Mouse (Mus musculus): ENCODE measurements around the gene Slc45a3.

The Slc45a3 gene

GRCm38 (mm10) chr1:131962606-131963084 lies at the start of gene Slc45a3:
Slc45a3 (plus strand) TSS chr1:131962967.
- DNase-seq (ENCODE audit: low spot score in 2 of 2): peak in 1 of 2 experiments; percentile 37

GRCm38 (mm10) chr1:131917634-131918033 lies 45.1 kb upstream of the Slc45a3 start:
- DNase-seq (ENCODE audit: low spot score in 2 of 2): no peak

- DNase-seq (ENCODE audit: low spot score in 2 of 2): no peak
Observed at GRCm38 (mm10) chr1:131919052-131919451, 43.7 kb upstream of the Slc45a3 start.

GRCm38 (mm10) chr1:131922100-131922499 lies 40.7 kb upstream of the Slc45a3 start:
- no peak for DNase-seq (ENCODE audit: low spot score in 2 of 2)

- no peak for DNase-seq (ENCODE audit: low spot score in 2 of 2)
Observed at GRCm38 (mm10) chr1:131933471-131933870, 29.3 kb upstream of the Slc45a3 start.

GRCm38 (mm10) chr1:131937659-131938305 lies 25.0 kb upstream of the Slc45a3 start:
- DNase-seq (ENCODE audit: low spot score in 2 of 2): peak; percentile 23 to 61

GRCm38 (mm10) chr1:131938811-131939210 lies 24.0 kb upstream of the Slc45a3 start:
- DNase-seq (ENCODE audit: low spot score in 2 of 2): peak; percentile 47 to 50

GRCm38 (mm10) chr1:131940711-131941244 lies 22.0 kb upstream of the Slc45a3 start:
- no peak for DNase-seq (ENCODE audit: low spot score in 2 of 2)

GRCm38 (mm10) chr1:131941501-131941900 lies 21.3 kb upstream of the Slc45a3 start:
- DNase-seq (ENCODE audit: low spot score in 2 of 2): no peak

- peak; percentile 35 to 54 for DNase-seq (ENCODE audit: low spot score in 2 of 2)
Observed at GRCm38 (mm10) chr1:131942621-131943590, 19.9 kb upstream of the Slc45a3 start.

GRCm38 (mm10) chr1:131945674-131946440 lies 16.9 kb upstream of the Slc45a3 start:
- no peak for DNase-seq (ENCODE audit: low spot score in 2 of 2)

- DNase-seq (ENCODE audit: low spot score in 2 of 2): no peak
Observed at GRCm38 (mm10) chr1:131946462-131947215, 16.1 kb upstream of the Slc45a3 start.

- peak in 1 of 2 experiments; percentile 21 for DNase-seq (ENCODE audit: low spot score in 2 of 2)
Observed at GRCm38 (mm10) chr1:131947997-131948525, 14.7 kb upstream of the Slc45a3 start.

- DNase-seq (ENCODE audit: low spot score in 2 of 2): no peak
Observed at GRCm38 (mm10) chr1:131954242-131954865, 8.4 kb upstream of the Slc45a3 start.

- DNase-seq (ENCODE audit: low spot score in 2 of 2): no peak
Observed at GRCm38 (mm10) chr1:131955131-131955757, 7.5 kb upstream of the Slc45a3 start.

- no peak for DNase-seq (ENCODE audit: low spot score in 2 of 2)
Observed at GRCm38 (mm10) chr1:131957416-131957815, 5.4 kb upstream of the Slc45a3 start.

GRCm38 (mm10) chr1:131961004-131961403 lies 1.8 kb upstream of the Slc45a3 start:
- DNase-seq (ENCODE audit: low spot score in 2 of 2): no peak

GRCm38 (mm10) chr1:131963085-131963951 lies 551 bp downstream of the Slc45a3 start:
- no peak for DNase-seq (ENCODE audit: low spot score in 2 of 2)

GRCm38 (mm10) chr1:131964100-131964499 lies 1.3 kb downstream of the Slc45a3 start:
- peak; percentile 56 to 61 for DNase-seq (ENCODE audit: low spot score in 2 of 2)
